Mouse (Mus musculus): ENCODE measurements around the gene Vmn1r78. TPM values are rescaled to one million over a fixed set of nuclear protein-coding genes. Genes with fewer than 3 reads are reported as not detected.
"Not testable (repeated sequence)": the region's sequence is repeated elsewhere in the genome, so short reads cannot be mapped to it uniquely, and the experiment has no call there.

The Vmn1r78 gene
- not detected for total RNA-seq (2021)
- long read RNA-seq, experiment 1 = 0 reads
- long read RNA-seq, experiment 2 = 0 reads

GRCm38 (mm10) chr7:12149957-12150356 lies at the start of gene Vmn1r78:
Gene Vmn1r78 (plus strand): TSS chr7:12150257.
- intact Hi-C loops (cut with DNase I) = no loop called here
- no peak for DNase-seq

GRCm38 (mm10) chr7:12156463-12156862 lies 6.4 kb downstream of the Vmn1r78 start:
- intact Hi-C loops (cut with DNase I); DNase-seq: not testable (repeated sequence)

GRCm38 (mm10) chr7:12170979-12171378 lies 20.9 kb downstream of the Vmn1r78 start, which contains the start of gene Vmn1r79:
Gene Vmn1r79 (plus strand): TSS chr7:12171279.
- DNase-seq; intact Hi-C loops (cut with DNase I): not testable (repeated sequence)

GRCm38 (mm10) chr7:12172926-12173325 lies 22.9 kb downstream of the Vmn1r78 start:
- DNase-seq; intact Hi-C loops (cut with DNase I): not testable (repeated sequence)

- intact Hi-C loops (cut with DNase I) = no loop called here
- DNase-seq = no peak
Observed at GRCm38 (mm10) chr7:12188986-12189385, 38.9 kb downstream of the Vmn1r78 start, which contains the start of gene Vmn1r80. Gene Vmn1r80 (plus strand): TSS chr7:12189286.

- DNase-seq = no peak
- intact Hi-C loops (cut with DNase I) = no loop called here
Observed at GRCm38 (mm10) chr7:12204141-12204540, 54.1 kb downstream of the Vmn1r78 start.

Other genes starting within 250 kb of the Vmn1r78 start
- not detected for gene Vmn1r76, start 212.0 kb upstream of the Vmn1r78 start, total RNA-seq (2021)
- gene Vmn1r77, start 113.5 kb upstream of the Vmn1r78 start, total RNA-seq (2021) = not detected
- gene Vmn1r79, start 21.0 kb downstream of the Vmn1r78 start, total RNA-seq (2021) = not detected
- not detected for gene Vmn1r80, start 39.0 kb downstream of the Vmn1r78 start, total RNA-seq (2021)
- not detected for gene Vmn1r81, start 118.0 kb downstream of the Vmn1r78 start, total RNA-seq (2021)
- gene Vmn1r82, start 150.2 kb downstream of the Vmn1r78 start, total RNA-seq (2021) = not detected
- not detected for gene Vmn1r83, start 179.2 kb downstream of the Vmn1r78 start, total RNA-seq (2021)
- gene Vmn1r84, start 219.0 kb downstream of the Vmn1r78 start, total RNA-seq (2021) = not detected

Measured in gastrocnemius, postnatal 36 days (tissue).